Mouse (Mus musculus) left cerebral cortex, adult 8-10 months (tissue): Measurements from ENCODE around the gene Upk3a. TPM values are rescaled to one million over a fixed set of nuclear protein-coding genes. Genes with fewer than 3 reads are reported as not detected.
A peak's percentile ranks its signal among the peaks of the same experiment; 100 is the strongest.

ENCODE experiments used
- DNase-seq, 2 experiments: peaks; one replicate each; pipeline ENCODE4 v3.0.0; 2022; ENCODE audit warnings: low spot score in 2 of 2
- total RNA-seq, 4 experiments: library from RNA; stranded (reverse); gene quantifications; 2 replicates each; pipeline ENCODE4 v1.2.4; 2022

Upk3a gene
- under 1 TPM in 2 of 4 experiments, not detected in 2; 0.35 to 0.44 TPM for total RNA-seq

GRCm38 (mm10) chr15:85016951-85017664 is at the start of gene Upk3a:
TSS of gene Upk3a (plus strand) at chr15:85017141.
- no peak for DNase-seq

DNA sequence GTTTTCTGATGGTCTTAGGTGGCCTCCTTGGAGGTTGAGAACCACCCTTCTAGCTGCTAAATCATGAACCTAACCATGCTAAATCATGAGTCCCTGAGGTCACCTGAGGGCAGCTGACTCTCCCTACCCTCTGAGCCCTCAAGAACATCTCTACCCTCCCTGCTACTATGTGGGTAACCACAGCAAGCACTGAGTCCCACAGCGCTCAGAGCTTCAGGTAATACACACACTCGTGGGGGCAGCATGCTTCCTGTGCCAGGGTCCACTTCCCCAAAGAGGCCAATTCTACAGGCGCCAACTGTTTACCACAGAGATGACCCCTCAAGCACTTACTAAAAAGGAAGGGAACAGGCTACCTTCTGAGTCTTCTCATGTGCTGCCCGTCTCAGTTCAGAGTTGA is 48.4 kb upstream of the Upk3a start:
- no peak for DNase-seq

- peak in 1 of 2 experiments; percentile 70 for DNase-seq
Observed at GRCm38 (mm10) chr15:84972860-84973543, 43.9 kb upstream of the Upk3a start.

DNA sequence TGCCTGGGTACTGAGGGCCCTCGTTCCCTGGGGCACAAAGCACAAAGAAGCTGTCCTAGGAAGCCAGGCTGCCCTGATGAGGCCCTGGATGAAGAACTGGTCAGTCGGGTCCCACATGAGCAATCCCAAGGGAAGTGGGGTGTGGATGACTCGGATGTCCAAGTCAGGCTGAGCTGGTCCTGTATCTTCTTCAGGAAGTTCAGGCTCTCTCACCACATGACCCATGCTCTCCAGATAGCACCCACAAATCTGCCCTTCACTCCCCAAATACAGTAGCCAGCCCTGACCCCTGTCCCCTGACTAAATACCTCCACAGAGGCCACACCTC is 43.4 kb upstream of the Upk3a start:
- DNase-seq: no peak

GRCm38 (mm10) chr15:84975729-84976128 is 41.2 kb upstream of the Upk3a start:
- peak; percentile 58 to 85 for DNase-seq

GRCm38 (mm10) chr15:84981609-84982313 is 35.2 kb upstream of the Upk3a start:
- no peak for DNase-seq

- no peak for DNase-seq
Observed at GRCm38 (mm10) chr15:84982888-84983287, 34.1 kb upstream of the Upk3a start.

DNA sequence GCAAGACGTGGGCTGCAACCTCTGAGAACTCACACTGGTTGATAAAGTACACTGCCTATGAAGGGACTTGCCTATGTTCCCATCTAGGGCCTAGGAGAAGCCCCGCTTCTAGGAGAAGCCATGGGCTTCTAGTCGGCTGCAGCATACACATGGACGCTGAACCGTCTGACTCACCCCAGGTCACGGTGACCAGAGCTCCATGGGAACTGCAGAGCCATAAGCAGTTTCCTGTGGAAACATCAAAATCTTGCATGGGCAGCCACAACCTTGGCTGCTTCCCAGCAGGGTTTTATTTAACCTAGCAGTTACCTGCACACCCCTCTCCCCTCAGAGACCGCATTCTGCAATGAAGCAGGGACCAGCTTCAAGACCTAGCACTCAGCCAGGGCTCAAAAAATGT is 33.2 kb upstream of the Upk3a start:
- no peak for DNase-seq

DNA sequence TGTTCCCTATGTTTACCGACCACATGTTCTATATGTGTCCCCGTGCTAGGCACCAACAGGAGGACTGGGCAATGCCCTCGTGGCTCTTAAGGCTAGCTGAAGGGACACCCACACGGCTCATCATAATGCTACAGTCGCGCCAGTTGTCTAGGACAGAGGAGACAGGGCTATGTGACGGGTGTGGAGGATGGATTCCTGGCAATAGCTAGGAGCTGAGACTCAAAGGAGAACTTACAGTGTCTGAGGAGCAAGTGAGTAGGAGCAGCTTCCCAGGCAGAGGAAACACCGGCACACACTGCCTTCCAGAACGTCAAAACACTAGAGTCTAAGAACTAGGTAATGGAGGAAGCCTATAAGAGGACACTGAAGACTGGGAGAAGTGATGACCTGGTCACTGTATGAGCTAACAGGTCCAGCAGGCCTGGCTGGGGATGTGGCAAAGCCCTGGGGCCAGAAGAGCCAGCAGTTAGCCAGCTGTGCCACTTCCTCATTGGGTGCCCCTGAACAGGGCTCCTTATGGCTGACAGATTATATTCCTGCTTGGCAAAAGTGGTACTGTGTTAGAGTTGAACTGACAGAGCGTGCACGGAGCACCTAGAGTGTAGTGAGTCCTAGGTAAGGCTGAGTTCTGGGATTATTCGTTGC is 31.3 kb upstream of the Upk3a start:
- DNase-seq: no peak

- DNase-seq: no peak
Observed at GRCm38 (mm10) chr15:84986171-84987019, 30.5 kb upstream of the Upk3a start.

GRCm38 (mm10) chr15:84987020-84987815 is 29.7 kb upstream of the Upk3a start:
- no peak for DNase-seq

DNA sequence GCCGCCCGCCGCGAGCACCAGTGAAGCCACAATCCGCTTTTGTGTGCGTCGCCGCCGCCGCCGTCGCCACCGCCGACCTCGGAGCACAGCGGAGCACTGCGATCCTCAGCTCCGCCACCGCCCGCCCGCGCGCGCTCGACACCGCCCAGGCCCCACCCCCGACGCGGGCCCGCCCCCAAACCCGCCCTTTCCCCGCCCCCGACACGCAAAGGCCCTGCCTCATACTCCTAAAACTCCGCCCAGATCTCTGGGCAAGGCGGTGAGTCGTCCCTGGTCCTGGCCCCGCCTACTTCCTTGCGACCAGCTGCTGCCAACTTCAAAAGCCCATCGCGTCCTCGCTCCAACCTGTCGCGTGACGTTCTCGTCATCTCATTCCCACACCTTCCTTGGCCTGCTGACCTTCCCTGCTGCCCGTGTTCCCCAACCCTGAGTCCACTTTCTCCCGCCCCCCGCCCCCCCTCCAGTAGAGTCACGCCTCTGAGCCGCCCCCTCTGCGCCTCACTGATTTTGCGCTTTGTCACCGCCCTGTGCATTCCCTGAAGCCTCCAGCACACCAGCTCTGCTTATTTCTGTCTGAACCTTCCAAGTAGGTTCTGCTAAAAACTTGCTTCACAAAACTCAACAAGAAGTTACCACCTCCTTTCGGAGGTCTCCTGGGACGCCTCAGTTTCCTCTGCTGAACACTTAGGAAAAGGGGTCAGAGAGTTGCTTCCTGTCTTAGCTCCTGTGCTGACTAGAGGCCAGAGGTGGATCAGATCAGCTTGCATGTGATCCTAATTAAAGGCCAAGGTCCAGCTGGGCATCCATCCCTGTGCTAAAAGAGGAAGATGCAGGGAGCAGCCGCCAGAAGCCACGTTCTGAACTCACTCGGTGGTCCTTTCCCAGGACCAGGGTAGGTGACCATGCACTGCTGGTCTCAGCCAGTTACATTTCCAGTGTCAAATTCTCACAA is 28.8 kb upstream of the Upk3a start, which contains the start of gene 5031439G07Rik:
5031439G07Rik (minus strand) TSS at position 678 of the 952 bp plus-strand sequence.
- peak; percentile 68 to 90 for DNase-seq

DNA sequence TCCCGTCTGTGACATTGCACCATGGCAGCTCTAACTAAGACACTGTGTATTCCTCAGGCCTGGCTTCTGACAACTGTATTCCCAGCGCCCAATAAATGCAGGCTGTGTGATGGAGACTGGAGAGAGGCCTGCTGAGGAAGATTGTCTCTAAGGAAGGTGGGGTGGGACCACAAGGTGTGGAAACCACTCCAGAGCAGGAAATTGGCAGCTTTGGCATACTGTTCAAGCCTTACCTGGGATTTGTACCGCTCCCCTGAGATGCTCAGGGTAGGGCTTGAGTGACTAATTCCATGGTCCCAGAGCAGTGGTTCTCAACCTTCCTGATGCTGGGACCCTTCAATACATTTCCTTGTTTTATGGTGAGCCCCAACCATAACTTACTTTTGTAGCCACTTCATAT is 27.8 kb upstream of the Upk3a start:
- no peak for DNase-seq

DNA sequence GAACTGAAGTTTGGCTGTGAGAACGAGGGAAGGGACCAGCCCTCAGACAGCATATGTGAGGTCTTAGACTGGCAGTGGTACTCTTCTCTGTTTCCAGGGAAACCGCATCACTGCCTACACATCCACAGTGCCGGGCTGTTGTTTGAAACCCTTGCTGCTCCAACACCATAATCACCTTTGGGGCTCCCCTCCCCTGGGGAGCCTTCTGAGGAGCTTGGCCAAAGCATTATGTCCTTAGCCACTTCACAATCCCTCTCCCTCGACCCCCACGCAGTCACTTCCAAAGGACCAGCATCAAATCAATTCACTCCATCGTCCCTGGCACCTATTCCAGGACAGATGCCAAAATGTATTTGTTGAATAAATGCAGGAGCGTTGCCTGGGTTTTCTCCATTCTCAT is 27.2 kb upstream of the Upk3a start:
- no peak for DNase-seq

GRCm38 (mm10) chr15:84994498-84994897 is 22.4 kb upstream of the Upk3a start:
- no peak for DNase-seq

GRCm38 (mm10) chr15:84995041-84995440 is 21.9 kb upstream of the Upk3a start:
- DNase-seq: no peak

DNA sequence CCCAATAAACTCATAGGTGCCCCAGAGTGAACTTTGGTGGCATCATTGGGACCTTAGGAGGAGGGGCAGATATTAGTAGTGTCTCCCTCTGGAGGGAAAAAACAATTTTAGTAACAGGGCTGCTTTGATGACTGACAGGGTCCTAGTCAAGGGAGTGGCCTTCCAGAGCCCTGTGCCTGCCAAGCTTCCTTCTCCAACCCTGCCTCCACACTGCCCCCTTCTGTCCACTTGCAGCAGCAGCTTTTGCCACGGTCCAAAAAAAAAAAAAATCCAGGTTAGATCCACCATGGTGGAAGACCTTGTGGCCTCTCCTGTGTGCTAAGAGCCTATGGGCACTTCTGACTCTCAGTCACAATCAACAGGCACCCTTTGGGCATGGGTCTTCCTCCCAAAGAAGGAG is 21.0 kb upstream of the Upk3a start:
- DNase-seq: no peak

GRCm38 (mm10) chr15:84997768-84998454 is 19.0 kb upstream of the Upk3a start:
- peak in 1 of 2 experiments; percentile 88 for DNase-seq
